Mouse (Mus musculus) testis, adult 2 months (tissue): Measurements from ENCODE around the gene R3hdm4.

ENCODE experiments used
- CTCF ChIP-seq: fragments of 200-500 bp; IDR thresholded peaks from 2 replicates; pipeline ENCODE4 v1.5.1; 2012; ENCODE audit warnings: low read depth, mild to moderate bottlenecking, inconsistent platforms, low read length, moderate library complexity; ENCODE audit not compliant: control insufficient read depth, insufficient read depth, insufficient replicate concordance
- POLR2A ChIP-seq: fragments of 200-500 bp; IDR thresholded peaks from 2 replicates; pipeline ENCODE4 v1.6.1; 2012; ENCODE audit warnings: low read depth, mild to moderate bottlenecking, inconsistent platforms, low read length, moderate library complexity; ENCODE audit not compliant: control insufficient read depth

- TF ChIP-seq CTCF = no peak
- TF ChIP-seq POLR2A = no peak
These were observed 39.0 kb downstream of the R3hdm4 start for GRCm38 (mm10) chr10:79881981-79882380.
